Mouse (Mus musculus): Measurements from ENCODE around the gene Psors1c2.

Gene Psors1c2

DNA sequence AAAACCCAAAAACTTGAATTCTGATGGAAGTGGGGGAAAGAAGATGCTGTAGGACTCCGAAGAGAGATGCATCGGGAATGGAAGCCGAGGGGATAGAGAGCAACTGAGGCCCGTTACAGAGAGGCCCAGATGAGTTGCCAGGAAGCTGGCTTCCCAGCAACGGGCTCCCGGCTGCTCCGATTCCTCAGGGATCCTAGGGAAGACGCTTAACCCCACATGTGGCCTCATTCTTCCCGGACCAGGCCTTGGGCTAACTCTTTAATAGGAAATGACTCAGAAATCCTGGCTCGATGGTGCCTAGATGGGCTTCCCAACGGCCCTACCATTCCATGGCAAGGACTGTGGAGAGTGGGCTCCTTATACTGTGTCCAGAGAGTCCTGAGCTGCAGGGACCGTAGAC is 15.5 kb upstream of the Psors1c2 start:
- DNase-seq (ENCODE audit: low spot score) = no peak

DNA sequence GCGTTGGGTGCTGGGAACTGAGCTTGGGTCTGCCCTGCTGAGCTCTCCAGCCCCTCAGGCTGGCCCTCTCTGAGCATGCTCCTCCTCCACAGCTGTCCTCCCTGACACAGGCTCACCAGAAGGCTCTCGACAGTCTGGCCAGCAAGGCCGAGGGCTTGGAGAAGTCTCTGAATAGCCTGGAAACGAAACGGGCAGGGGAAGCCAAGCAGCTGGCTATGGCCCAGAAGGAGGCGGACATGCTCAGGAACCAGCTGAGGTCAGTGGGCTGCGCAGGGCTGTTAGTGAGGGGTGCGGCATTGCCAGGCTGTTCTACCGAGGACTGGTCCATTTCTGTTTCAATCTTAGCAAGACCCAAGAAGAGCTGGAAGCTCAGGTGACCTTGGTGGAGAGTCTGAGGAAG is 8.6 kb upstream of the Psors1c2 start:
- no peak for DNase-seq (ENCODE audit: low spot score)

DNA sequence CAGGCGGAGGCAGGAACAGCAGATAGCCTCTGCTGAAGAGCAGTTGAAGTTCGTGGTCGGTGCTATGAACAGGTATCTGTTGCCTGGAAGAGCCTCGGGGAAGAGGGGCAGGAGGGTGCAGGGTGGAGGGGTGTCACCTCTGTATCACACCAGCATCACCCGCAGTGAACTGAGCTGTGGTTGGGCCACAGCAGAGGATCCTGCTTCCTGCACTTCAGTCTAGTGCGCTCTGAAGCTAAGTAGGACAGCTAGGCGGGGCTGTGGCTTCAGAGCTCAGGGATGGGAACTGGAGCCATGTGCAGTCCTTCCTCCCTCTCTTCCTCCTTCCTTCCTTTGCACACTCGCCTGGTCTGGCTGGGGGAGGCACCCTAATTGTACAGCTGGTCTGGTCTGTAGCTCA is 6.4 kb upstream of the Psors1c2 start:
- no peak for DNase-seq (ENCODE audit: low spot score)

DNA sequence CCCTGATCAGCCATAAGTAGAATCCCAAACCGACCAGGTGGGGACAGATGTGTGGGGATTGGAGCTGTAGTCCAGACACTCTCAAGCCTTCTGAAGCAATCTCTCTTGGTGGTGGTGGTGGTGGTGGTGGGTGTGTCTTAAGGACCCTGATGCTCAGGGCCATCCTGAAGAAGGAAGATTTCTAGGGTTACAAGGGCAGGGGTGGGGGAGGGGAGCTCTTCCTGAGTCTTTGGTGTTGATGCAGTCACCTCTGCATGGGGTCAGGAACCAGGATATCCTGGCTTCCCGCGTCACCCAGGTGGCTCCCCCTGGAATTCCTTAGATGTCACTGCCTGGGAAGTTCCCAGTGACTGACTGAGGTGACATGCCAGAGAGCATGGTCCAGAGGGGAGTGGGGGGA is 641 bp upstream of the Psors1c2 start:
- DNase-seq (ENCODE audit: low spot score) = no peak

DNA sequence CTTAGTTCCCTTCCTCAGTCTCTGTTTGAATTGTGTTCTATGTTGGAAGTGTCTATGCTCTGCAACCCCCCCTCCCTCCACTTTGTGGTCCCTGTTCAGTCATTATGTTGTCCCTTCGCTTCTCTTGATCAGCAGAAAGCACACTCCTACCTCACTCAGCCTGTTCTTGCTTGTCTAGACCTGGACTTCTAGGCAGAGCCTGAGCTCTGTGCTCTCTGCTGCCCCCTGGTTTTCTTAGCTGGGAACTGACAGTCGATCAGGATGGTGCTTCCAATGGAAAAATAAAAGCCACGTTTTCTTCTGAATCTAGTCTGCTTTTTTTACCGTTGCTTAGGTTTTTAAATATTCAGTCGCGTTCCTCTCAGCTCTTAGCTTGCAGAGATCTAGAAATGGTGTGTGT is 1.3 kb downstream of the Psors1c2 start:
- DNase-seq (ENCODE audit: low spot score) = peak; percentile 53

DNA sequence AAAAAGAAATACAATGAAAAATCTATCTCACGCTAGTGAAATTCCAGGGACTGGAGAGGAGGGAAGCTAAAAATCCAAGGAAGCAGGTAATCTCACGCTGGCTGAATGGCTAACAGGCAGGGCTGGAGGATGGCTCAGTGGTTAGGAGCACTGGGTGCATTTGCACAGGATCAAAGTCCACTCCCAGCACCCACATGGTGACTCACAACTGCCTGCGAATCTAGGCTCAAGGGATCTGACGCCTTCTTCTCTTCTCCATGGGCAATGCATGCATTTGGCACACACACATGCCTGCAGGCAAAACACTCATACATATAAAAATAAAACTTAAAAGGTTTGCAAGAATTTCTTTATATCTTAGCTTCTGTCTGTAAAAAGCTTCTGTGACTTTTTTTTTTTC is 4.4 kb downstream of the Psors1c2 start:
- DNase-seq (ENCODE audit: low spot score) = no peak

DNA sequence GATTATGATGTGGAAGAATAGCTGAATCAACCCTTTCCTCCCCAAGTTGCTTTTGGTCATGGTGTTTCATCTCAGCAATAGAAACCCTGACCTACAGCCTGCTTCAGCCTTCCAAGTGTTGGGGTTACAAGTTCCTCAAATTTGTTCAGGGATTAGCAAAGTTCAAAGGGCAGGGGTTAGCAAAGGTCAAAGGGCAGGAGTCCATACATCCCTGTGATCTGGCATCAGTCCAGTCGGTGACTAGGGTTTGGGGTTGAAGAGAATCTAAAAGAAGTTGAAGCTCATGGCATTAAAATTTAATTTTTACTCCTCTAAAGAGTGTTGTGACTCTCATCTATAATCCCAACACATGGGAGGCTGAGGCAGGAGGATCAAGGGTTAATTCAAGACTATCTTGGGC is 5.5 kb downstream of the Psors1c2 start:
- peak; percentile 75 for DNase-seq (ENCODE audit: low spot score)

DNA sequence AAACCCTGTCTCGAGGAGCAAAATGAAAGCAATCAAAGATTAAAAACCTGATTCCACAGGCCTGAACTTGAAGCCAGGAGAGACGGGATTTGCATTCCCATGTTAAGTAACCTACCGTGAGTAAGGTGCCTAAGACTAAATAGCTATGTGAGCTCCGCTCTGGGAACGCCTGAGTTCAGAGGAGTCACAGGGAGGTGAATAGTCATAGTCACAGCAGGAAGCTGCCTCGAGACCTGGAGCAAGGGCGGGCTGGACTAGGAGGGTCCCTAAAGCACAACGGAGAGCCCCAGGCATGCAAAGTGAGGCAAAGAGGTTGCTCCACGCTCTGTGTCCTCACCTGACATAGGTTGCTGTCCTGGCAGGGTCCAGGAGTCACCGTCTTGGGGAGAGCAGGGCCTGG is 6.5 kb downstream of the Psors1c2 start:
- no peak for DNase-seq (ENCODE audit: low spot score)

DNA sequence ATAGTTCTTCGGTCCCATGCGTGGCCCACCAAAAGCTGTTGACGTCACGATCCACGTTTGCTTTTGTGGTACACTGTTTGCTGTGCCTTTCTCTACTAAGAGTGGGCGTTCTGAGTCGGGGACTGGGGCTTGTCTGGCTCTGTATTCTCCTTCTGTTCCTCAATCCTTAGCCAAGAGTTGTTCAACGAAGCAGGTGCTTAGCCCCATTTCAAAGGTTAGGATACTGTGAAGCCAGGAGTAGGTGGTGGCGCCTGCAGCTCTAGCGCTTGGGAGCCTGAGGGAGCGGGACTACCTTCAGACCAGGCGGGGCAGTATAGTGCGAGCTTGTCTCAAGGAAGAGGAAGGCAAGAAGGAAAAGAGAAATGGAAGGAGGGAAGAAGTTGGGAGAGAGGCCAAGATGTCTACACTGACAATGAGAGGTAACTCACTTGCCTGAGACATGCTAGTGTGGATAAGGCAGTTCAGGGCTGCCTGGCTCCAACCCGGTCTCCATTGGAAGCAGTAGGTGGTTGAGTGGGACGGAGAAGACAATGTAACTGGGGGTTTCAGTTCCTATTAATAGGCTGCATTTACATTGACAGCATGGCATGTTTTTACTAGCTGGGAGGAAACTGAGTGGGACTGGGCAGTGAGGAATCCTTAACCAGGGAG is 9.9 kb downstream of the Psors1c2 start:
- DNase-seq (ENCODE audit: low spot score) = no peak

DNA sequence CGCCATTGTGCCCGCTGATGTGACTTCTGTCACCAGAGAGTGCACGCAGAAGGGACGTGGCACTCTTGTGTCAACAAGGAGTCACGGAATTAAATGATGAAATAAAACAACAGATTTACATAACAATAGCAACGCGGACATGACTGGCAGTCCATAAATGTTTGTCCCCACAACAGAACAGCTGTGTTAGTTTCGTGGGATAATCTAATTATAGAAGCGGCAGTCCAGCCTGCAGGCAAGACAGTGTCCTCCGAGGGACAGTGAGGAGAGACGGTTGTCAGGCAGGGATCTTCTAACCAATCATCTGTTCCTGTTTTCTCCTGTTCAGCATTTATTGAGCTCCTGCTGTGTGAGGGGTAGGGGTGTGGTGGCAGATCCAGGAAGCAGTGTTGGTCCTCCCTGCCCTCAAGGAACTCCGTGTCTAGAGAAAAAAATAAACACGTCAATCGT is 10.4 kb downstream of the Psors1c2 start:
- no peak for DNase-seq (ENCODE audit: low spot score)

DNA sequence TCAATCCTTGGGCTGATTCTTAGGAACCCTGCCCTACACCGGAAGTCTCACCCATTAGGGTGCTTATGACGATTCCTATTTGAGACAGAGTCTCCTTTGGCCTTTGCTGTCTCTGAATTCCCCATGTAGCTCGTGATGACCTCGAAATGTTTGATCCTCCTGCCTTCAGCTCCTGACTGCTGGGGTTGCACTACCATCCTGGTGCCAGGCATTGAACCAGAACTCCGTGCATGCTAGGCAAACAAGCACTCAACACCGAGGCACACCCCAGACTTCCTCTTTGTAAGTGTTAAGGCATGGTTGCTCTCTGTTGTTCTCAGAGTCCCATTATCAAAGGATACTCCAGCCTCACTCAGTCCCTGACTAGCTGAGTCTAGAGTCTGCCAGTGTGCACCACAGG is 11.0 kb downstream of the Psors1c2 start:
- no peak for DNase-seq (ENCODE audit: low spot score)

DNA sequence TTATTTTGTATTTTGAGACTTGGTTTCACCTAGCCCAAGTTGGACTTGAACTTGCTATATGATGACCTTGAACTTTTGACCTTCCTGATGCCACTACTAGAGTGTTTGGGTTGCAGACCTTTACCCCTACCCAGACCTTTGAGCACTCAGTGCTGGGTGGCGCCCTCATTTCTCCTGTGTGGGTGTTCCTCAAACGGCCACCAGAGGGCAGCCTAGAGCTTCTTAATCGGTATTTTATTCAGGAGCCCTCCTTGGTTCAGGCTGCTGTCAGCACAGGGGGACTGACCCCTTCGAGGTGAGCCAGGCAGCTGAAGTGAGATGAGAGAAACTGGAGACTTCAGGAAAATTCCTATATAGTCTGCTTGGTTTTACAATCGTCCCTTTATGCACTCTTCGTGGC is 11.7 kb downstream of the Psors1c2 start:
- DNase-seq (ENCODE audit: low spot score) = no peak

DNA sequence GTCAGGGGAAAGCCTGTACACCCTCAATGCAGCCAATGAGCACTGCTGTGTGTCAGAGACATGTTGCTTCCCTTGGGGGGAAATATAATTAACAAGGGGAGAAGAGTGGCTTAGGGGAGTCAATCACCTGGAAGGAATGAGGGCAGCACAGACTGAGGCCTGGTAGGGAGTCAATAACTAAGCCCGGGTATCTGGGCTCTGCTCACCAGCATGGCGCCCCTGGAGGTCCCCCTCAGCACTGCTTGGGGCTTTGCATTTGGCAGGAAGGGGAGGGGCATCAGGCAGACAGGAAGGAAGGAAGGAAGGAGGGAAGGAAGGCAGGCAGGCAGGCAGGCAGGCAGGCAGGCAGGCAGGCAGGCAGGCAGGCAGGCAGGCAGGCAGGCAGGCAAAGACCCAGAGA is 14.5 kb downstream of the Psors1c2 start:
- no peak for DNase-seq (ENCODE audit: low spot score)

DNA sequence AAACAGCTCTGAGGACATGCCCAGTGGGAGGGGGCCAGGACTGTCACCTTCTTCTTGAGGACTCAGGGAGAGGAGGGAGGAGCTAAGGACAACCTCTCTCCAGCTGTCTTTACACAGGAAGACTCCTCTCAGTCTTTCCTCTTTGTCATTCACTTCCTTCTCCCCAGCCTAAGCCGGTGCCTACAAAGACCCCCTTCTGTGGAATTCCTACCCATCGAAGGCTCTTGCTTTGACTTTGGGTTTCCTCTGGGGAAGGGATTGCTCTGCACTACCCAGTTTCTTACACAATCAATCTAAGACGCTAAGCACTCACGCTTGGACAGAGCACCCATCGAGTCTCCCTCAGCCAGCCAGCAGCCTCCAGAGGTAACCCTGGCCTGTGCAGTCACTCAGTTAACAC is 15.6 kb downstream of the Psors1c2 start:
- no peak for DNase-seq (ENCODE audit: low spot score)

DNA sequence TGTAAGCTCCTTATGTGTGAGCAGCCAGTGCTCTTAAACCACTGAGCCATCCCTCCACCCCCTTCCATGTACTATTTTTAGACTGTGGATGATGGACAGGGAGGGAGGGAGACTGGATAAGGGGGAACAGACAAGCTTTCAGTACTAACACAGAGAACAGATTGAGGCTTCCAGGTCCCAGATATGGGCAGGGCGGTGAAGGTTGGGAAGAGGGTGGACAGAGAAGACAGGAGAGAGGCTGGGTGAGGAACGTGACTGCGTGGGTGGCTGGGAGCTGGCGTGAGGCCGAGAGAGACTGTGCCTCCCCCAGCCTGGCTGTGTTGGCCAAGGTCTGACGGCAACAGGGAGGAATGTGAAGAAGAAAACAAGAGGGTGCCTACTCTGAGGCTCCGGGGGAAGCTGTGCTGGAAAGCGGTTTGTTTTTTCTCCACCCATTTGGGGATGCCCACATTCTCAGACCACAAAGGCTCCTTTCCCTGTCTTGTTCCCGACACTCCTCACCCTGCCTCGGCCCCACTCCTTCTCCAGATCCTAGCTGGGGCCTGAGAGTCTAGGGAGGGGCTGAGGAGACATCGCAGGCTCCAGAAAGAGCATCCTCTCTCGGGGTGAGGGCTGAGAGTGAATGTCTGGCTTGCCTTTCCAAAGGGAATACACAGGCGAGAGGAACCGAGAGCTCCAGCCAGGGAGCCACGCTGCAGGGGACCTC is 16.6 kb downstream of the Psors1c2 start:
- DNase-seq (ENCODE audit: low spot score) = no peak

DNA sequence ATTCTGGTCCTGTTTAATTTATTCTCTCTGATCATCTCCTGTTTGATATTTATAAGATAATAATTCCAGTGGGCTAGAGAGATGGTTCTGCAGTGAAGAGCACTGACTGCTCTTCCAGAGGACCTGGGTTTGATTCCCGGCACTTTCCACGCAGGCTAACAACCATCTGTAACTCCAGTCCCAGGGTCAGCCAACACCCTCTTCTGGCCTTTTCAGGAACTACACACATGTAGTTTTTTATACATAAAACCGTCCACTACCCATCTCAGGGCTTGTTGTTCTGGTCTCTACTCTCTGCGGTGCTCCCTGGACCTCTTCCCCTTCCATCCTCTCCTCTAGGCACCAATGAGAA is 17.1 kb downstream of the Psors1c2 start:
- DNase-seq (ENCODE audit: low spot score) = no peak

DNA sequence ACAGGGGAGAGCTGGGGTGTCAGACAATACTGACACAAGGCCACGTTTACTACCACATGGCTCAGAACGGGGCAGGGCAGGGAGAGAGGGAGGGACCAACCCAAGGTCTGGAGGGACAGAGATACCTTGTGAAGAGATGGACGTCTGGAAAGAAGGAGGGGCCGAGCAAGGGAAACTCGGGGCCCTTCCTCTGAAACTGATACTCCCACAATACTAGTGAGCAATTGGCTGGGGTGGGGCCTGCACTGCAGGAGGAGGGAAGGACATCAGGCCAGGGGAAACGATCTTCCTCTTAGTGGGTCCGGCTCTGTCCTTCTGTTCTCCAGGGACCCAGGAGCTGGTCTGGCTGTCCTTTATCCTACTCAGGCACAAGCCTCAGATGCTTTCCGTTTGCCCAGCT is 17.9 kb downstream of the Psors1c2 start:
- no peak for DNase-seq (ENCODE audit: low spot score)

DNA sequence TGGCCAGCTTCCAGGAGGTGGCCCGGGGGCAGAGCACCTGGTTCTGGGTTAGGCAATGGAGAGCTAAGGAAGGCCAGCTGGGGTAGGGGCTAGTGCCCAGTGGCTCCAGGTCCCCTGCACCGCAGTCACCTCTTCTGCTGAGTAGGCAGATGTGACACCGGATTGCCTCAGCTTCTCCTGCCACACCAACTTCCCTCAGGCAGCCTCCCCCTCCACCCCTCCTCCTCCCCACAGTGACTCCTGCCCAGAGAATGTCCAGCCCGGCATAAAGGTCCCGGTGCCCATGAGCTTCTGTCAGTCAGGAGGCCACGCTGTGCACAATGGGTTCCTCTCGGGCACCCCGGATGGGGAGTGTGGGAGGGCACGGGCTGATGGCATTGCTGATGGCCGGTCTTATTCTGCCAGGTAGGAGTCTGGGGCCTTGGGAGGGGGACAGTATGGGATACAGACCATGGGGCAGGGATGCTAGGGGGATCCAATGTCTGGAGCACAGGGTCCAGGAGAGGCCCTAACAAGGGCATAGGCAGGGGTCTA is 18.9 kb downstream of the Psors1c2 start, which contains the start of gene Cdsn:
Cdsn (plus strand) TSS at position 248 of the 534 bp plus-strand sequence.
- DNase-seq (ENCODE audit: low spot score) = no peak

DNA sequence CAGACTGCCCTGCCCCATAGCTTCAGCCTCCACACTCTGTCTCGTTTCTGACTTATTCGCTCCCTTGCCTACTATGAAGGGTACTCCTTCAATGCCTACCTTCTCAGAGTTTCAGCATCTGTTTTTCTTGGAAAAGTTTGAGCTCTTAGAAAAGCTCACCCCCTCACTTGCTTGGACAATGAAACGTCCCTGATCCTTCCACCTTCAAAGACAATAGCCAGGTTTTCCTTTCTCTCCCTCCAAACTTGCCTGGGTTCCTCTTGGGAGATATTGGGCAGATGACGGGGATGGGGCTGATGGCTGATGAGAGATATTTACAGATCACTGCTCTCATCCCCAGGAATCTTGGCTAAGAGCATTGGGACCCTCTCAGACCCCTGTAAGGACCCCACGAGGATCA is 21.3 kb downstream of the Psors1c2 start:
- DNase-seq (ENCODE audit: low spot score) = no peak

DNA sequence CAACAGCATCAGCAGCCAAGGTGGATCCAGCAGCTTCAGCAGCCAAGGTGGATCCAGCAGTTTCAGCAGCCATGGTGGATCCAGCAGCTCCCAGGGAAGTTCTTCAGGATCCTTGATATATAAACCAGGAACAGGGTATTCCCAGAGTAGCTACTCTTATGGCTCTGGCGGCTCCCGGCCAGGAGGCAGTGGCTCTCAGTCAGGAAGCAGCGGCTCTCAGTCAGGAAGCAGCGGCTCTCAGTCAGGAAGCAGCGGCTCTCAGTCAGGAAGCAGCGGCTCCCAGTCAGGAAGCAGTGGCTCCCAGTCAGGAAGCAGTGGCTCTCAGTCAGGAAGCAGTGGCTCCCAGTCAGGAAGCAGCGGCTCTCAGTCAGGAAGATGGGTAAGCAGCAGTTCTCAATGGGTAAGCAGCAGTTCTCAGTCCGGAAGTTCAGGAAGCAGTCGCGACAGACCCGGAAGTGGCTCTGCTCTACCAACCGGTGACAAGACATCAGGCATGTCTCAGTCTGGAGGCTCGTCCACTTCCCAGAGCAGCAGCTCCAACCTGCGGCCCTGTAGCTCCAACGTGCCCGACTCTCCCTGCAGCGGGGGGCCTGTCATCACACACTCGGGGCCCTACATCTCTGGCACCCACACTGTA is 21.9 kb downstream of the Psors1c2 start:
- DNase-seq (ENCODE audit: low spot score) = no peak

DNA sequence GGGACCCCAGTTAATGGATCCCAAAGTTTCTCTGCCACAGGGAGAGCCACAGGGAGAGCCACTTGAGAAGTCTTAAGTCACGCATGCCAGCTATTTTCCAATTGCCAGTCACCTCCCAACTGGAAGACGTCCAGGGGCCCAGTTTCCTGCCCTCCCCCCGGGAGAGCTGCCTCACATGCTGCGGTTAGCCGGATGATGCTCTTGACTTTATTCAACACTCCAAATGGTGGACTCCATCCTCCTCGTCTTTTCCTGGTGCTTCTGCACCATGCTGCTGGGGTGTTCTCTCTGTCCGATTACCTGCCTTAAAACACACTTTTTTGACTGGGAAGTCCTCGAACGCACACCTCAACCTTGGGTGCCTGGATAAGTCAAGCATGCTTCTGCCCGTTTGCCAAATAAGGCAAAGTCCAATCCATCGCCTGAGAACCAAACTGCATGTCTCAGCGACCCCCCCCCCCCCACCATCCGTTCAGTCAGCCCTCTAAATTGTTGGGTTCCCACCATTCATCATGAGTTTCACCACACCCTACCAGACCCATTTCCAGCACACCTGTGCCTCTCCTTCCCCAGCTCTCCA is 23.3 kb downstream of the Psors1c2 start:
- no peak for DNase-seq (ENCODE audit: low spot score)

DNA sequence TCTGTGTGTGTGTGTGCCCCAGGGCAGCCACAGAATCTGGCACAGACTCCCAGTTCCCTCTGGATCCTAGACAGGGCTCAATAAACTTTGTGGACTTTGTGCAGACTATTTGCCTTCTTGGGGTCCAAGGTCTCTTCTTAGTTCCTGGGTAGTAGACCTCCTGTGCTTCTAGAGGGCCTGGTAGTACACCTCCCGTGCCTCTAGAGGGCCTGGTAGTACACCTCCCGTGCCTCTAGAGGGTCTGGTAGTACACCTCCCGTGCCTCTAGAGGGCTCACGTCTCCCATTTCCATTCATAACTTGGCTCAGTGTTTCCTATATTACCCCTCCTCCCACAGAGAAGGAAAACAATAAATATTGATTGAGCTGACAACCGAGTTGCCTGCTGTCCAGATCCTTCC is 23.8 kb downstream of the Psors1c2 start:
- no peak for DNase-seq (ENCODE audit: low spot score)

DNA sequence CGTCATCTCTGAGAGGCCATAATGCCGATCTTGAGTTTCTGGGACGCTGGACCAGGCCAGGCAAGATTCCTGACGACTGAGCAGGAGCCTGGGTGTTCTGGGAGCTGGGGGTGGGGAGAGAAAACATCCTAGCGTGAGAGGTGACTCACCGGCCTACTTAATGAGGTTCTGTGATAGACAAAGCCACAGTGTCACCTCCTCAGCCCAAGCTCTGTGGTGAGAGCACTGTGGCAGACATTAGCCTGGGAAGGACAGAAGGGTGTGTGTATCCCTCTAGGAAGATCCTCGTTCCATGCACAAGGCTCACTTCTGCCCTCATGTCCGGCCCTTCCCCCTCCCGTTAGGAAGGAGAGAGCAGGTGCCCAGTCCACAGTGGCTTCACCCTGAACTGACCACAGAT is 24.4 kb downstream of the Psors1c2 start:
- no peak for DNase-seq (ENCODE audit: low spot score)

Data from yolk sac, embryonic 10.5 days (tissue).